ENCODE assay signal across 28 mouse cellular contexts in the genomic region with DNA sequence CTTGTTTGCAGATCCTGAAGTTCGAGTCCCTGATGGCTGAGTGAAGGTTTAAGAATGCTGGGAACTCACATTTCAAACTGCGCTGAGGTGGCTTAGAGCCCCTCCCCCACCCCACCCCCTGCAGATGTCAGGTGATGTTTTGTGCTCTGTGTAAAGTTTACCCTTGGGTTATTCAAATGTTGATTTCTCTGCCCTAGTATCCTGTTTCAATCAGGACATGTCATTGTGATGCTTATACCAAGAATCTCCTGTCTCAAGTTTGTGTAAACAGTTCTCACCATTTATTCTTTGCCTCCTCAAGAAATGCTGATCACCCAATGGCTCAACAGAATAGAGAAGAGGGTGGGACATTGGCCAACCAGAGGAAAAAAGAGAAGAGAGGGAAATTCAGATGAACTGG. TPM values are rescaled to one million over a fixed set of nuclear protein-coding genes. Genes with fewer than 3 reads are reported as not detected.
DNase-seq lines count a peak whose midpoint lies in the region; ATAC-seq and TF ChIP-seq lines count a peak whose summit lies in the region.
"Had no signal": no experiment of that assay in that cellular context is flagged by ENCODE, and none has a peak within 500 bp of the region (broad histone marks: within the 10 kb centered on the region; RNA-seq: fewer than 3 reads in every experiment).

No protein-coding gene starts in this region.

- H3K4me2 ChIP-seq in liver, postnatal 0 days (ENCODE audit: low read depth, low read length) = no peak overlapping the region
- H3K4me2 ChIP-seq in hindbrain, embryonic 13.5 days = no peak overlapping the region
- H3K4me2 ChIP-seq: embryonic facial prominence, embryonic 12.5 days; forebrain, embryonic 13.5 days; forebrain, embryonic 15.5 days had no signal

- no peaks in the 10 kb centered on the region for H3K36me3 ChIP-seq in liver, postnatal 0 days (replicated peaks; ENCODE audit: insufficient read depth, low read length)
- H3K36me3 ChIP-seq in hindbrain, embryonic 13.5 days = no peaks in the 10 kb centered on the region
- H3K36me3 ChIP-seq: embryonic facial prominence, embryonic 10.5 days; embryonic facial prominence, embryonic 12.5 days; forebrain, embryonic 15.5 days; G1E had no signal

- no peak overlapping the region for H3K4me3 ChIP-seq in liver, postnatal 0 days (ENCODE audit: low read depth, low read length)
- H3K4me3 ChIP-seq in hindbrain, embryonic 13.5 days = no peak overlapping the region
- H3K4me3 ChIP-seq: embryonic facial prominence, embryonic 10.5 days; embryonic facial prominence, embryonic 12.5 days; forebrain, embryonic 13.5 days; forebrain, embryonic 15.5 days had no signal

- no peak overlapping the region for H3K9ac ChIP-seq in liver, postnatal 0 days (replicated peaks)
- H3K9ac ChIP-seq in hindbrain, embryonic 13.5 days = no peak overlapping the region
- H3K9ac ChIP-seq: embryonic facial prominence, embryonic 12.5 days; forebrain, embryonic 13.5 days; forebrain, embryonic 15.5 days; forebrain, postnatal 0 days had no signal

- no peak for TF ChIP-seq CTCF in liver, postnatal 0 days (IDR thresholded peaks at IDR 0.05; ENCODE audit: low read depth)

- H3K4me1 ChIP-seq in liver, postnatal 0 days (ENCODE audit: insufficient read depth) = no peaks in the 10 kb centered on the region
- H3K4me1 ChIP-seq in hindbrain, embryonic 13.5 days (replicated peaks) = no peaks in the 10 kb centered on the region
- H3K4me1 ChIP-seq: embryonic facial prominence, embryonic 10.5 days; embryonic facial prominence, embryonic 12.5 days; forebrain, embryonic 13.5 days; forebrain, embryonic 15.5 days had no signal

- 65% methylated on average over 2 of the region's 2 CpGs for WGBS in liver, postnatal 0 days (ENCODE audit: insufficient replicate concordance)
- 63% methylated on average over 2 of the region's 2 CpGs for WGBS in hindbrain, embryonic 13.5 days

- no peak for DNase-seq in liver, postnatal 0 days
- DNase-seq in liver = no peak
- peak; percentile 99 for DNase-seq in ES-CJ7 (ENCODE audit: low read depth, low spot score)
- peak; percentile 99 for DNase-seq in R1 (ENCODE audit: low read depth, low spot score)
- peak; percentile 98 for DNase-seq in ZHBTc4 (ENCODE audit: low read depth, low spot score)
- DNase-seq in kidney, postnatal 14 days = no peak
- DNase-seq in left cerebral cortex, adult 8-10 months (ENCODE audit: low spot score in 2 of 2) = no peak
- DNase-seq: adrenal gland, adult 2 months; adrenal gland, postnatal 10 days; adrenal gland, postnatal 25 days; B cell, adult 2 months; cerebellum, adult 11 months; cerebellum, adult 18-20 months; cerebellum, adult 8-10 months; cerebellum, adult 9-11 months; cerebellum, postnatal 14 days; cerebellum, postnatal 36 days; forebrain, postnatal 0 days had no signal

- TF ChIP-seq EP300 in liver, postnatal 0 days (IDR thresholded peaks at IDR 0.05; ENCODE audit: low read depth) = no peak

- H3K27me3 ChIP-seq in liver, postnatal 0 days (ENCODE audit: insufficient read depth, low read length) = no peaks in the 10 kb centered on the region
- H3K27me3 ChIP-seq in hindbrain, embryonic 13.5 days = no peaks in the 10 kb centered on the region
- H3K27me3 ChIP-seq: CH12.LX; embryonic facial prominence, embryonic 12.5 days; forebrain, embryonic 13.5 days; forebrain, embryonic 15.5 days; Patski had no signal

- no peaks in the 10 kb centered on the region for H3K9me3 ChIP-seq in liver, postnatal 0 days (ENCODE audit: low read length)
- H3K9me3 ChIP-seq in hindbrain, embryonic 13.5 days = no peaks in the 10 kb centered on the region
- H3K9me3 ChIP-seq: embryonic facial prominence, embryonic 10.5 days; embryonic facial prominence, embryonic 12.5 days; forebrain, embryonic 13.5 days; forebrain, embryonic 15.5 days; G1E had no signal

- ATAC-seq in liver, postnatal 0 days = peak; percentile 67
- ATAC-seq in hindbrain, embryonic 13.5 days (ENCODE audit: low FRiP score) = no peak
- ATAC-seq: CD4-positive, CD25-positive, alpha-beta regulatory T cell, adult 4 months; forebrain, embryonic 13.5 days; forebrain, embryonic 15.5 days; forebrain, postnatal 0 days; Patski had no signal

- H3K27ac ChIP-seq in liver, postnatal 0 days (ENCODE audit: low read depth) = no peak overlapping the region
- no peak overlapping the region for H3K27ac ChIP-seq in hindbrain, embryonic 13.5 days
- H3K27ac ChIP-seq: embryonic facial prominence, embryonic 10.5 days; embryonic facial prominence, embryonic 12.5 days; forebrain, embryonic 13.5 days; forebrain, embryonic 15.5 days had no signal

RNA-seq across cellular contexts. Expression of gene Socs2, which starts 39.1 kb away (rescaled TPM):
- polyA plus RNA-seq in liver, postnatal 0 days (2015; fragmentation: Nextera tagmentation; extraction: Ambion mirVana) = 67.1 and 86.5 TPM in 2 replicates
- 118 and 138 TPM in 2 replicates for polyA plus RNA-seq in hindbrain, embryonic 13.5 days (2015; fragmentation: Nextera tagmentation; extraction: Ambion mirVana)
- total RNA-seq in left cerebral cortex, adult 8-10 months (2022) = 10 to 100 TPM; 26.5 to 29.7 (median 27.7) TPM
- total RNA-seq: common myeloid progenitor, adult 5-6 weeks had no signal

RNA-seq across cellular contexts. Expression of gene Mrpl42, which starts 45.6 kb away (rescaled TPM):
- polyA plus RNA-seq in liver, postnatal 0 days (2015; fragmentation: Nextera tagmentation; extraction: Ambion mirVana) = 163 and 168 TPM in 2 replicates
- 252 and 268 TPM in 2 replicates for polyA plus RNA-seq in hindbrain, embryonic 13.5 days (2015; fragmentation: Nextera tagmentation; extraction: Ambion mirVana)
- total RNA-seq in left cerebral cortex, adult 8-10 months (2022) = 10 to 100 TPM; 60.9 to 73.8 (median 65.8) TPM

RNA-seq across cellular contexts. Expression of gene Ube2n, which starts 58.8 kb away (rescaled TPM):
- 92.7 and 94.2 TPM in 2 replicates for polyA plus RNA-seq in liver, postnatal 0 days (2015; fragmentation: Nextera tagmentation; extraction: Ambion mirVana)
- polyA plus RNA-seq in hindbrain, embryonic 13.5 days (2015; fragmentation: Nextera tagmentation; extraction: Ambion mirVana) = 403 and 411 TPM in 2 replicates
- 100 to 1,000 TPM; 181 to 234 (median 208) TPM for total RNA-seq in left cerebral cortex, adult 8-10 months (2022)

Comparison
In these comparisons a context has a peak if more than half of its experiments do, and no peak if none do; other contexts are left out.
1. DNase-seq: peak in ES-CJ7 (single experiment), R1 (single experiment) and ZHBTc4 (single experiment); none in liver, postnatal 0 days (single experiment), liver (single experiment), kidney, postnatal 14 days (single experiment) and left cerebral cortex, adult 8-10 months (0 of 2).